Mouse (Mus musculus): ENCODE data around the gene Olfr738. TPM values are rescaled to one million over a fixed set of nuclear protein-coding genes. Genes with fewer than 3 reads are reported as not detected.

The Olfr738 gene
- polyA plus RNA-seq (2015; fragmentation: Illumina TruSeq; extraction: RNeasy Lipid Tissue Mini Kit (QIAGEN cat#74804); ENCODE audit: low read depth, low replicate concordance): not detected

GRCm38 (mm10) chr14:50407268-50407667, at the start of gene Olfr738:
TSS of gene Olfr738 (plus strand) at chr14:50407568.

GRCm38 (mm10) chr14:50357593-50357992, 49.8 kb upstream of the Olfr738 start, which contains the start of gene Tlr11:
TSS of gene Tlr11 (plus strand) at chr14:50357914.

GRCm38 (mm10) chr14:50380863-50381262, 26.5 kb upstream of the Olfr738 start, which contains the start of gene Olfr736:
TSS of gene Olfr736 (plus strand) at chr14:50381163.

GRCm38 (mm10) chr14:50418326-50418725, 11.0 kb downstream of the Olfr738 start, which contains the start of gene Olfr739:
TSS of gene Olfr739 (plus strand) at chr14:50418626.

GRCm38 (mm10) chr14:50445245-50445644, 37.9 kb downstream of the Olfr738 start, which contains the start of gene Olfr740:
TSS of gene Olfr740 (plus strand) at chr14:50445545.

Other genes with a start within 250 kb of the Olfr738 start
- gene Olfr730, start 219.4 kb upstream of the Olfr738 start, polyA plus RNA-seq (2015; fragmentation: Illumina TruSeq; extraction: RNeasy Lipid Tissue Mini Kit (QIAGEN cat#74804); ENCODE audit: low read depth, low replicate concordance): not detected
- gene Olfr731, start 165.7 kb upstream of the Olfr738 start, polyA plus RNA-seq (2015; fragmentation: Illumina TruSeq; extraction: RNeasy Lipid Tissue Mini Kit (QIAGEN cat#74804); ENCODE audit: low read depth, low replicate concordance): not detected
- gene Olfr732, start 123.4 kb upstream of the Olfr738 start, polyA plus RNA-seq (2015; fragmentation: Illumina TruSeq; extraction: RNeasy Lipid Tissue Mini Kit (QIAGEN cat#74804); ENCODE audit: low read depth, low replicate concordance): not detected
- gene Olfr733, start 106.0 kb upstream of the Olfr738 start, polyA plus RNA-seq (2015; fragmentation: Illumina TruSeq; extraction: RNeasy Lipid Tissue Mini Kit (QIAGEN cat#74804); ENCODE audit: low read depth, low replicate concordance): not detected
- gene Olfr734, start 80.8 kb upstream of the Olfr738 start, polyA plus RNA-seq (2015; fragmentation: Illumina TruSeq; extraction: RNeasy Lipid Tissue Mini Kit (QIAGEN cat#74804); ENCODE audit: low read depth, low replicate concordance): not detected
- gene Olfr735, start 58.7 kb upstream of the Olfr738 start, polyA plus RNA-seq (2015; fragmentation: Illumina TruSeq; extraction: RNeasy Lipid Tissue Mini Kit (QIAGEN cat#74804); ENCODE audit: low read depth, low replicate concordance): not detected
- gene Tlr11, start 49.7 kb upstream of the Olfr738 start, polyA plus RNA-seq (2015; fragmentation: Illumina TruSeq; extraction: RNeasy Lipid Tissue Mini Kit (QIAGEN cat#74804); ENCODE audit: low read depth, low replicate concordance): not detected
- gene Olfr736, start 26.4 kb upstream of the Olfr738 start, polyA plus RNA-seq (2015; fragmentation: Illumina TruSeq; extraction: RNeasy Lipid Tissue Mini Kit (QIAGEN cat#74804); ENCODE audit: low read depth, low replicate concordance): not detected
- not detected for gene Olfr739, start 11.1 kb downstream of the Olfr738 start, polyA plus RNA-seq (2015; fragmentation: Illumina TruSeq; extraction: RNeasy Lipid Tissue Mini Kit (QIAGEN cat#74804); ENCODE audit: low read depth, low replicate concordance)
- not detected for gene Olfr740, start 38.0 kb downstream of the Olfr738 start, polyA plus RNA-seq (2015; fragmentation: Illumina TruSeq; extraction: RNeasy Lipid Tissue Mini Kit (QIAGEN cat#74804); ENCODE audit: low read depth, low replicate concordance)
- gene Olfr741, start 65.2 kb downstream of the Olfr738 start, polyA plus RNA-seq (2015; fragmentation: Illumina TruSeq; extraction: RNeasy Lipid Tissue Mini Kit (QIAGEN cat#74804); ENCODE audit: low read depth, low replicate concordance): not detected
- gene Olfr742, start 96.0 kb downstream of the Olfr738 start, polyA plus RNA-seq (2015; fragmentation: Illumina TruSeq; extraction: RNeasy Lipid Tissue Mini Kit (QIAGEN cat#74804); ENCODE audit: low read depth, low replicate concordance): not detected
- gene Olfr743, start 114.3 kb downstream of the Olfr738 start, polyA plus RNA-seq (2015; fragmentation: Illumina TruSeq; extraction: RNeasy Lipid Tissue Mini Kit (QIAGEN cat#74804); ENCODE audit: low read depth, low replicate concordance): not detected
- not detected for gene Olfr744, start 207.3 kb downstream of the Olfr738 start, polyA plus RNA-seq (2015; fragmentation: Illumina TruSeq; extraction: RNeasy Lipid Tissue Mini Kit (QIAGEN cat#74804); ENCODE audit: low read depth, low replicate concordance)
- gene Olfr745, start 231.8 kb downstream of the Olfr738 start, polyA plus RNA-seq (2015; fragmentation: Illumina TruSeq; extraction: RNeasy Lipid Tissue Mini Kit (QIAGEN cat#74804); ENCODE audit: low read depth, low replicate concordance): not detected
- not detected for gene Olfr746, start 239.5 kb downstream of the Olfr738 start, polyA plus RNA-seq (2015; fragmentation: Illumina TruSeq; extraction: RNeasy Lipid Tissue Mini Kit (QIAGEN cat#74804); ENCODE audit: low read depth, low replicate concordance)

Data from brain, adult 10 weeks (tissue).